Mouse (Mus musculus): ENCODE measurements around the gene Rin3.

DNA sequence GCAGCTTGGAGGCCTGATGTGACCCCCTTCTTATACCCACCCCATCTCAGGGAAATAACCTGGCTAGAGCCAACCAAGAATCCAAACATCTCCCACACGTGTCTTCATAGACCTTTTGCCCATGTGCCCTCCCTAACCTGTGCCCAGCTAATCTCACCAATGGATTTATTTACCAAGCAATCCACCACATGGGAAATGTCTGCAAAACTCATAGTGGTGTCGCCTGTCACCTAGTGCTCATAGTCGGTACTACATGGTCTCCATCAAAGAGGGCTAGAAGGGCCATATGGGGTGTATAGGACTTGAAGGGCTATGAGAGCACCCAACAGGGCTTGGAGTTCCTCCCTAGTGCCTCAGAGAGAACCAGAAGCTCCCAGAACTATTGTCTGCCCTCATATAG is 102.0 kb downstream of the Rin3 start:
- no peak for TF ChIP-seq CTCF (IDR thresholded peaks at IDR 0.05; ENCODE audit: control insufficient read depth, insufficient read depth, insufficient read length)
- no peak for TF ChIP-seq MAX (IDR thresholded peaks at IDR 0.05)
- TF ChIP-seq FOSL1 (IDR thresholded peaks at IDR 0.05; ENCODE audit: insufficient read depth, low read length, poor library complexity, severe bottlenecking): no peak
- TF ChIP-seq USF1 (IDR thresholded peaks at IDR 0.05; ENCODE audit: low read depth): no peak
- no peak for TF ChIP-seq CEBPB (IDR thresholded peaks at IDR 0.05; ENCODE audit: low read depth)
